Mouse (Mus musculus): ENCODE measurements around the gene Sele. TPM values are rescaled to one million over a fixed set of nuclear protein-coding genes. Genes with fewer than 3 reads are reported as not detected.

The Sele gene
- total RNA-seq, 2 experiments from 2014 or later = 0.49 to 0.61 TPM

GRCm38 (mm10) chr1:164070461-164070860, 22.4 kb downstream of the Sele start:
- no peak for DNase-seq
- intact Hi-C loops (cut with DNase I) = no loop called here

- intact Hi-C loops (cut with DNase I) = no loop called here
- no peak for DNase-seq
Measured at GRCm38 (mm10) chr1:164071111-164071510, 23.1 kb downstream of the Sele start.

- intact Hi-C loops (cut with DNase I) = no loop called here
Measured at GRCm38 (mm10) chr1:164072001-164072400, 24.0 kb downstream of the Sele start.

GRCm38 (mm10) chr1:164073091-164073490, 25.1 kb downstream of the Sele start:
- intact Hi-C loops (cut with DNase I) = no loop called here
- DNase-seq = no peak

More at GRCm38 (mm10) chr1:164072001-164072400, 24.0 kb downstream of the Sele start:
- DNase-seq = no peak

- no peak for DNase-seq
- intact Hi-C loops (cut with DNase I) = no loop called here
Measured at GRCm38 (mm10) chr1:164073803-164074202, 25.8 kb downstream of the Sele start.

- intact Hi-C loops (cut with DNase I) = no loop called here
- DNase-seq = no peak
Measured at GRCm38 (mm10) chr1:164074606-164075140, 26.6 kb downstream of the Sele start.

GRCm38 (mm10) chr1:164075416-164075815, 27.4 kb downstream of the Sele start:
- DNase-seq = no peak
- intact Hi-C loops (cut with DNase I) = no loop called here

- intact Hi-C loops (cut with DNase I) = no loop called here
- no peak for DNase-seq
Measured at GRCm38 (mm10) chr1:164076441-164076840, 28.4 kb downstream of the Sele start.

GRCm38 (mm10) chr1:164077031-164077430, 29.0 kb downstream of the Sele start:
- intact Hi-C loops (cut with DNase I) = no loop called here
- no peak for DNase-seq

- intact Hi-C loops (cut with DNase I) = no loop called here
- DNase-seq = no peak
Measured at GRCm38 (mm10) chr1:164078323-164078741, 30.3 kb downstream of the Sele start.

GRCm38 (mm10) chr1:164079091-164079490, 31.1 kb downstream of the Sele start:
- DNase-seq = no peak
- intact Hi-C loops (cut with DNase I) = no loop called here

- no peak for DNase-seq
- intact Hi-C loops (cut with DNase I) = no loop called here
Measured at GRCm38 (mm10) chr1:164083046-164083445, 35.0 kb downstream of the Sele start.

- no peak for DNase-seq
- intact Hi-C loops (cut with DNase I) = no loop called here
Measured at GRCm38 (mm10) chr1:164086797-164087196, 38.8 kb downstream of the Sele start.

- DNase-seq = no peak
- intact Hi-C loops (cut with DNase I) = no loop called here
Measured at GRCm38 (mm10) chr1:164087872-164088271, 39.8 kb downstream of the Sele start.

GRCm38 (mm10) chr1:164096780-164097179, 48.7 kb downstream of the Sele start:
- peak in 1 of 2 experiments; percentile 3 for DNase-seq
- intact Hi-C loops (cut with DNase I) = no loop called here

- DNase-seq = no peak
- intact Hi-C loops (cut with DNase I) = no loop called here
Measured at GRCm38 (mm10) chr1:164097911-164098310, 49.9 kb downstream of the Sele start.

- intact Hi-C loops (cut with DNase I) = no loop called here
- DNase-seq = peak in 1 of 2 experiments; percentile 12
Measured at GRCm38 (mm10) chr1:164098372-164098771, 50.3 kb downstream of the Sele start.

Other genes with a start within 250 kb of the Sele start
- 1 to 10 TPM; 5.7 to 6.2 TPM for gene Scyl3, start 119.1 kb upstream of the Sele start, total RNA-seq (2021)
- under 1 TPM; 0.54 to 0.61 TPM for gene BC055324, start 53.4 kb upstream of the Sele start, total RNA-seq (2021)
- gene Mettl18, start 53.3 kb upstream of the Sele start, total RNA-seq (2021) = 1 to 10 TPM; 4.1 to 4.5 TPM
- 1 to 10 TPM in 1 of 2 experiments, under 1 TPM in 1; 1.00 to 1.2 TPM for gene Sell, start 13.7 kb downstream of the Sele start, total RNA-seq (2021)
- gene Selp, start 67.0 kb downstream of the Sele start, total RNA-seq (2021) = 1 to 10 TPM; 1.4 to 2.4 TPM
- 1 to 10 TPM; 1.7 to 2.6 TPM for gene F5, start 103.6 kb downstream of the Sele start, total RNA-seq (2021)
- gene Slc19a2, start 200.8 kb downstream of the Sele start, total RNA-seq (2021) = 1 to 10 TPM; 7.1 to 8.7 TPM
- 10 to 100 TPM in 1 of 2 experiments, 1 to 10 TPM in 1; 9.2 to 10.4 TPM for gene Ccdc181, start 227.4 kb downstream of the Sele start, total RNA-seq (2021)

Data from heart, postnatal 36 days (tissue).